Mouse (Mus musculus): Measurements from ENCODE around the gene Mrpl58.

DNA sequence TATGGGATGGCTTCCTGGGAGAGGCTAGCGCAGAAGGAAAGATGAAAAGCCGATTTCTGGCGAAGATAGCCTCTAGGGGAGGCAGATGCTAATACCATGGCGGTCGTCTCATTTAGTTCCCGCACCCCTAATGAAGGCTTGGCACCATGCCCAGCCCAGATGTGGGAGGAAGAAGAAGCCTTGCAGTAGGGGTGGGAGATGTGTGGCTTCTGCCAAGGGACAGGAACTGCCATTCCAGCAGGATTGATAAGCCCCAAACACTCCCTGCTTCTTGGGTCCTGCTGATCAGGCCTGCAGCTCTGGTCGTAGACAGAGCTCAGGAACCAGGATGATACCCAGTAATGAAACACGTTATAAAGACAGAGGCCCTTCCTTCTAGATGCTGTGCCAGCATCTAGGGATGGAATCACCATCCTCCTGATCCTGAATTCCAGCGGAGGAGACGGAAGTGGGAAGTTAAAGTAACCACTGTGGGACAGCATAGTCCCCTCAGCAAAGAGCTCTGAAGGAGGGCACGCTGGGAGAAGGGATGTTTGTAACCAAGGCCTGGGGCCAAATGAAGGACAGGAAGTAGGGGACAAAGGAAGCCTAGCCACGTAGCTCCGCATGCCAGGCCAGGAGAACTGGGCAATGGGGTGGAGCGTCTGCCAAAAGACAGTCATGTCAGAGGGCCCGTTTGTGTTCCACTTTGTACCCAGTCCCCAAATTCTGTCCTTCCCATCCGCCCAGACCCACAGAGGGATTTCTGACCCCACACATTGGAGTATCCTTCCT lies 19.7 kb upstream of the Mrpl58 start:
- no peak for TF ChIP-seq POLR2A (IDR thresholded peaks at IDR 0.05; ENCODE audit: extremely low read depth, insufficient read depth, low read length)
- TF ChIP-seq CTCF (IDR thresholded peaks at IDR 0.05; ENCODE audit: extremely low read depth, insufficient read depth, low read length) = no peak
